Mouse (Mus musculus) myocyte (in vitro differentiated cells): ENCODE measurements around the gene Alkal2.

ENCODE experiments used
- E2F4 ChIP-seq: IDR thresholded peaks from one replicate; pipeline ENCODE4 v1.6.1; 2011; ENCODE audit warnings: mild to moderate bottlenecking, control low read depth, moderate library complexity; ENCODE audit not compliant: insufficient read depth
- MAX ChIP-seq: IDR thresholded peaks from one replicate; pipeline ENCODE4 v1.6.1; 2011; ENCODE audit warnings: low read depth, mild to moderate bottlenecking, control low read depth
- POLR2A ChIP-seq: IDR thresholded peaks from one replicate; pipeline ENCODE4 v1.6.1; 2011; ENCODE audit warnings: low read depth, mild to moderate bottlenecking, control low read depth, moderate library complexity; ENCODE audit not compliant: insufficient read length
- POLR2AphosphoS2 ChIP-seq: IDR thresholded peaks from one replicate; pipeline ENCODE4 v1.6.1; 2011; ENCODE audit warnings: low read depth, control low read depth; ENCODE audit not compliant: insufficient read length
- REST ChIP-seq: IDR thresholded peaks from one replicate; pipeline ENCODE4 v1.6.1; 2011; ENCODE audit warnings: mild to moderate bottlenecking, control low read depth, moderate library complexity; ENCODE audit not compliant: insufficient read depth, insufficient read length
- TCF12 ChIP-seq: IDR thresholded peaks from one replicate; pipeline ENCODE4 v1.6.1; 2011; ENCODE audit warnings: mild to moderate bottlenecking, control low read depth; ENCODE audit not compliant: poor library complexity, insufficient read depth, severe bottlenecking
- USF1 ChIP-seq: IDR thresholded peaks from one replicate; pipeline ENCODE4 v1.6.1; 2011; ENCODE audit warnings: low read depth, mild to moderate bottlenecking, control low read depth, moderate library complexity

DNA sequence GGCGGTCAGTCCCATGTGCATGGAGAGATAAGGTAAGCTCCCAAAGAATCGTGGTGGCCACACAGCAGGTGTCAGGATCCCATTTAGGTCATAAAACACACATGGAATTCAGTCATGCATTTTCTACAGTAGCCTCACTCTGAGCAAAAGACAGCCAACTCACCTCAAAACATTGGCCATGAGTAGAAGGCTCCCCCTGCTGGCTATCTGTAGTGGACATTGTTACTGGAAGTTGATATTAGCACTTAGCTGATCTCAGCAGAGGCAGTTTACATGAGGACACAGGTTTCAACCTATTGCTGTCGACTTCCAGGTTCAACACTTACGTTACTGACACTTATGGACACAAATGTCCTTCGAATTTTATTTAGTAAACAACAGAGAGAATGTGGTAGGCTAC lies 5.9 kb downstream of the Alkal2 start:
- TF ChIP-seq POLR2AphosphoS2 (no peak), USF1 (no peak), MAX (no peak), TCF12 (no peak), REST (no peak), POLR2A (no peak), E2F4 (no peak)
